Mouse (Mus musculus) kidney, adult 2 months (tissue): ENCODE measurements around the gene Sycp3.

Source experiments
- CTCF ChIP-seq: fragments of 200-500 bp; conservative IDR thresholded peaks from 2 replicates; pipeline ENCODE4 v1.5.1; 2011; ENCODE audit warnings: low read depth, mild to moderate bottlenecking, control low read depth, low read length, moderate library complexity, mixed read lengths; ENCODE audit not compliant: insufficient read depth, insufficient read length
- POLR2A ChIP-seq: fragments of 200-500 bp; IDR thresholded peaks from one replicate; pipeline ENCODE4 v1.6.1; 2011; ENCODE audit warnings: low read depth, low read length, control low read depth

DNA sequence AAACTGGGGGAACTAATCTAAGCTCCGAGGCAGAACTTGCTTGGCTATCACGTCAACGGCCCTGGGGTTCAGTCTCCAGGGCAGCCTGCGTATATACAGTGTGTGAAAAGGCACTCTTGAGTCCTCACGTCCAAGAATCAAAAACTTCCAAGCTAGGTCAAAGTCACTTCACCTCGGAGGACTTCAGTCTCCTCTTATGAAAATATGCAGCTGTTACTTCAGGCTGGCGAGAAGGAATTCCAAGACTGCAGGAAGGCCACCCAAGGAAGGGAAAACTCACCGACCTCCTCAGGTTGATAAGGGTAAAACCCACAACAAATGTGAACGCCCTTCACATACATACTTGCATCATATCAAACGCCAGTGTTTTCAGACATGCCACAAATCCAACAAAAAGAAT lies 42.0 kb downstream of the Sycp3 start:
- no peak for TF ChIP-seq CTCF
- no peak for TF ChIP-seq POLR2A
